Mouse (Mus musculus) gastrocnemius, postnatal 14 days (tissue): Measurements from ENCODE around the gene Thada. TPM values are rescaled to one million over a fixed set of nuclear protein-coding genes. Genes with fewer than 3 reads are reported as not detected.

ENCODE experiments used
- DNase-seq: peaks from one replicate; pipeline ENCODE4 v3.0.0; 2021; ENCODE audit warnings: mixed read lengths
- intact Hi-C: fragments of 180-260 bp; cut with DNase I; formaldehyde crosslinking; loops from one replicate; pipeline ENCODE4 v1.15.1; 2025; ENCODE audit warnings: low total_unique reads
- total RNA-seq, 2 experiments: library from RNA; stranded (reverse); gene quantifications; 2 replicates each; pipeline ENCODE4 v1.2.3; 2021

The Thada gene
- total RNA-seq, 2 experiments from 2014 or later, result 5.1 to 5.5 TPM

GRCm38 (mm10) chr17:84272557-84273261, 193.3 kb downstream of the Thada start:
- no peak for DNase-seq
- intact Hi-C loops, result no loop called here

DNA sequence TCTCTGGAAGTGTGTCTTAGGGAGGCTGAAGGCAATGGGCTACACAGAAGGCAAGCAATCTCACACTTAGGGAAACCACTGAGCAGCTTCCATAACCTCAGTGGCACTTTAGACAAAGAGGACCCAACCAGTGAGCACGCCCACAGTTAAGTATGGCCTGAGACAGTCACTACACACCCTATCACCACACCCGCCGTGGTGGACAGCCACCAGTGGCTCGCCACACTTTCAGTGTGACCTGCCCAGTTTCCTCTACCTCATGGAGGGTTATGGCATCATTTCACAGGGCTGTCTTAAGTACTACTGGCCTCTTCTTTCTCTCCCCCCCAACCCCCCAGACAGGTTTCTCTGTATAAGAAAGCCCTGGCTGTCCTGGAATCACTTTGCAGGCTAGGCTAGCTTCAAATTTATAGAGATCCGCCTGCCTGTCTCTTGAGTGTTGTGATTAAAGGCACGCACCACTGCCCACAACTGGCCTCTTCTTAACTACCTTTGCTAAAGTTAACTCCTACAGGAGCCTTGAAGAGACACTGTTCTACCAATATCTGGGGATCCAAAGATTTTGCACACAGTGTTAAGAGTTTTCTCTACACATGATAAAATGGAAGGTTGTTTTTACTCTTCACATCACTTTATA, 194.3 kb downstream of the Thada start:
- intact Hi-C loops, result no loop called here
- no peak for DNase-seq

GRCm38 (mm10) chr17:84269722-84270121, 196.3 kb downstream of the Thada start:
- DNase-seq, result no peak
- intact Hi-C loops, result no loop called here

GRCm38 (mm10) chr17:84268450-84268849, 197.6 kb downstream of the Thada start:
- intact Hi-C loops, result no loop called here
- DNase-seq, result no peak

- DNase-seq, result no peak
- intact Hi-C loops, result no loop called here
Observed at GRCm38 (mm10) chr17:84267456-84268074, 198.4 kb downstream of the Thada start.

DNA sequence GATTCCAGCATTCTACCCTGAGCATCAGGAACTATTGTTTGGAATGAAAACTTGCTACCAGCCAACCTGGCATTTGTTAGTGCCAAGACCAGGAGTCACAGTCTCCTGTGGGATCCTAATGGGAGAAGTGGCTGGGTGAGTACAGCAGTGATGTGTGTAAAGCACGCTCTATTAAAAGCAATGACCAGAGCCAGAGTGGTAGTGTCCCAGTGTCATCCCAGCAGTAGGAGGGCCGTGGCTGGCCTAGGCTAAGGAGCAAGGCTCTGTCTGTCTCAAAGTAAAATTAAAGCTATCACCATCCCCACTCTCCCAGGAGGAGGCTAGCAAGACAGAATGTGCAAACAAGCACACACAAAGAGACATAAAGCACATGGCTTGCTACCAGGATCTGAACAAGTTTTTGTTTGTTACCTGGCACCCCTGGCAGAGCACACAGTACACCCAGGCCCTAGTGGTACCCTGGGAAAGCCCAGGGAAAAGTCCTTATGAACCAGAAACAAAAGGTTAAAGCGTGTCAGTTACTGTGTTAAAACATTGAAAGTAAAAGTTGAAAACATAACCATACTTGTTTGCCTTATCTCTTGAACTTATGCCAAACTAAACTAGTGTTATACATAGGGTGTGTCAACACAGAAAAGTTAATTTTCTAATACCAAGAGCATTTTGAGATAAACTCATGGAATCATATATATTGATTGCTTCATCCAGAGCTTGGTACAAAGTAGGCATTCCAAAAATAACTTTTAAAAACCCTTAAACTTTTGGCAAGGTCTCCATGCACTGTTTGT, 199.7 kb downstream of the Thada start:
- intact Hi-C loops, result no loop called here
- DNase-seq, result no peak

- no peak for DNase-seq
- intact Hi-C loops, result no loop called here
Observed at GRCm38 (mm10) chr17:84265480-84266130, 200.4 kb downstream of the Thada start.

GRCm38 (mm10) chr17:84264305-84264704, 201.7 kb downstream of the Thada start:
- intact Hi-C loops, result no loop called here
- DNase-seq, result no peak

DNA sequence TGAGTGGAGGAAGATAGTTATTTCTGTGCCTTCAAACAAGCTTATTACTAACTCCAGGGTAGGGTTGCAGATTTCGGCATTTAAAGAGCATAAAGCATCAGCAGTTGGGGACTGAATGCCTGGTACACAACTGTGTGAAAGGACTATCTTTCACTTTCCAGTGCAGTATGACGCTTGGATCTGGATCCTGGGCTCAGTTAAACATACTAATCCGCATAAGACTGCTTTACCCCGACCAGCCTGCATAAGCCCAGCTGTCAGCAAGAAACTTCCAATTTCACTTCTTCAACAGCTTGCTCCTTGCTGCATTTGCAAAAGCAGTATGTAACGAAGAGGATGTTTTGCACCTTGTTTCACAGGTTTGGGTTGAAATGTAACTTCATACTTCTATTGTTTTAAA, 202.4 kb downstream of the Thada start:
- intact Hi-C loops, result no loop called here
- no peak for DNase-seq

- intact Hi-C loops, result no loop called here
- no peak for DNase-seq
Observed at GRCm38 (mm10) chr17:84262325-84262979, 203.6 kb downstream of the Thada start.

DNA sequence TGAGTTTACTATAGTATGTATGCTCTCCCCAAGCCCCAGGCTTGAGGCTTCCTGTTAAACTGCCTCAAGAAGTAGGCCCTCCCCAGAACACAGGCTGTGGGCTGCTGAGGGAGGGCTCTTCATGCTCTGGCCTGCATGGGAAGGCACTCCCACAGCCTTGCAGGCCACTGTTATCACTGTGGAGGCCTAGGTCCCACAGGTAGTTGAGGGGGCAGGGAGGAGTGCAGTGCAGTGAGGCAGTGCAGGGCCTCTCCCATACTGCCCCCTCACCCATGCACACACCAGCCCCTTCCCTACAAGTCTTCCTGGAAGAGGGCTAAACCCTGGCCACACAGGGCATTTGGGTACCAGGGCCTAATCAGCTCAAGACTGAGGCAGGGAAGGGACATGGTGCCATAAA, 205.0 kb downstream of the Thada start:
- intact Hi-C loops, result no loop called here
- DNase-seq, result no peak

- intact Hi-C loops, result no loop called here
- no peak for DNase-seq
Observed at GRCm38 (mm10) chr17:84260226-84260625, 205.8 kb downstream of the Thada start.

DNA sequence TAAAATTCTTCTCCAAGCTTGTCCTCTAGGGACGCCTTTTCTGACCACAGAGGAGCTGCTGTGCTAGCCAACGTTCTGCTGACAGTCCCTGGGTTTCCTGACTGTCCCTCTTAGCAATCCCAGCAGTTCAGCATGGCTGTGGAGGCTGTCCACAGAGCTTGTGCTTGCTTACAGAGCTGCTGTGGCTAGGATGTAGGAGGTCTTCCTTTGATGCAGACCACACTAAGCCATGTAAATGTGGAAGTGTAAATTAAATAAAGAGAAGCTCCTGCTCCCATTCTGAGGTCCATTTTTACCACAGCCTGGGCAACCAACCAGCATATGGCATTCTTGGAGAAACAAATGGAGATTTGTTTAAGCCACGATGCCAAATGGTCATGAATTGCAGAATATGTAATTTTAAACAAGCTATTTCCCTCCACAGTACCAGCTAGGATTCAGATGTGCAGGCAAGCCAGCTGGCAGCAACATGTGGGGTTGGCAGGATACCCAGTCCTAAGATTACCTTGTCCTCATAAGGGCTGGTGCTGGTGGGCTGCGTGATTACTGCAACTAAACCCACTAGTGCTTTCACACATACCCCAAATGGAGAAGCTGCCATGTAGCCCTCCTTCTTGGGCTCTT, 207.3 kb downstream of the Thada start:
- DNase-seq, result no peak
- intact Hi-C loops, result no loop called here

DNA sequence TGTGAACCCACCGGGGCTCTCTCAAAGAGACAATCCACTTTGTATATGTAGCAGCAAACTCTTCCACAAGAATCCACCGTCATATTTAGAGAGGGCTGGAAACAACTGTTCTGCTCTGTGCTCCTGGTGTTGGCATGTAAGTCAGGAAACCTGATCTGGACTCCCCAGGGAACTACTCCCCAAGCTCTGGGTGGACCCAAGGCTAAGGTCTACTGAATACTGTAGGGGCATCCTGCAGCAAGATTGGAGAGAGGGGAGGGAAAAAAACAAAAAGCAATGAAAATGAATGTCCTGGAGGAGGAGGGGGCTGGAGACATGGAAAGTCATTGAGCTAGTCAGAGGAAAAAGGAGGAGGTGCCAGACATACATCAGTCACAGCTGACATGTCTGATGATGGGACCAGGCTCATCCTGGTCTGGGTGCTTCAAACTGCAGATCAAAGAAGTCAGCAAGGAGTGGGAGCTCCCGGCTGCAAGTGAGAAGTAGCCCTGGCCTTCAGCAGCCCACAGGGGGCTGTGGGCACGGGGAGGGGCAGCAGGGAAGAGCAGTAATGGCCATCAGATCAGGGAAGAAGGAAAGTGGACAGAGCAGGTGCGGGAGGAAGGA, 208.0 kb downstream of the Thada start:
- intact Hi-C loops, result no loop called here

DNA sequence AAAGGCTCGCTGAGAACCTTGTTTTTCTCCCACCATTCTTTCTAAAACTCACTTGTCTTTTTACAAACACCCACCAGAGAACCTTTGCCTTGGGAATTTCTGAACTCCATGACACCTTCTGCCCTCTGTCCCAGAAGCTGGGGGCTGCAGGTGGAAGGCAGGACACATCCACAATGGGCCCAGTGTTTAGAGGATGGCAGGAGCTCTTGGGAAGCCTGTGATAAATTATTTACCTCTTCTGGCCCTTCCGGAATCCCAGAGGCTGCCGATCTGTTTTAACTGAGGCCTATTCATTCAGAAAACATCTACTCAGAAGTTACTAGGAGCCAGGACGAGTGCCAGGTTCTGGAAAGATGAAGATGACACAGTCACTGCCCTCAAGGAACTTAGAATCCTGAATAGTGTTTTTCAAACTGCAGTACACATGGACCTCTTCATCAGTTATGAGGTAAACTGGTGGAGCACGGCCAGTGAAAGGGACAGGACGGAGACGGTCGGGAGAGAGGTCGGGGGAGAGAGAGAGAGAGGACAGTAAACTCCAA, 209.7 kb downstream of the Thada start:
- intact Hi-C loops, result no loop called here
- no peak for DNase-seq

More for the DNA sequence above, 208.0 kb downstream of the Thada start:
- DNase-seq, result no peak

- DNase-seq, result peak; percentile 45
- intact Hi-C loops, result no loop called here
Observed at GRCm38 (mm10) chr17:84255841-84256240, 210.2 kb downstream of the Thada start.

DNA sequence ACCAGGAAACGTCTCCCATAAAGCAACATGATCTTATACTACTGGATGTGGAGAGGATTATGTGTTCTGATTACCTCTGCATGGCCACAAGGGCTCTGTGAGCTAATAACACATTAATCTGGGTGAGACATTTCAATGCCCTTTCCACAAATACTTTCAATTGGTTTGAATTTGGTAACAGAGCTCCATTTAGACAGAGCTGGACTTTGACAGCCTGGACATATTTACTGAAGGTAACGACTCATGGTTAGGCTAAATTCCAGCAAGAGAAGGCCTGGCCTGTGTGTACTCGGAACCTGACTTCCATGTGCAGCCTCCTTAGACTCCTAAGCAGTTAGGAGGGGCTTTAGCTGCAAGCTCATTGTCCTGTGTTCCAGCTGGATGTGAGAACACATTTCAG, 214.6 kb downstream of the Thada start:
- no peak for DNase-seq
- intact Hi-C loops, result no loop called here
